Mouse (Mus musculus) lung, embryonic 14.5 days (tissue): Measurements from ENCODE around the gene Btg1. TPM values are rescaled to one million over a fixed set of nuclear protein-coding genes. Genes with fewer than 3 reads are reported as not detected.

ENCODE experiments used
- ATAC-seq: fragments of 200-750 bp; cut with Nextera tagmentation; 2 replicates; pipeline ENCODE4 v1.8.0; 2017; ENCODE audit warnings: mild to moderate bottlenecking, moderate TSS enrichment, moderate library complexity; ENCODE audit not compliant: insufficient read depth
- DNase-seq: peaks from one replicate; pipeline ENCODE4 v3.0.0-alpha.2; 2015
- H3K27ac ChIP-seq: fragments of 300-500 bp; sonication (generic); 2 replicates; pipeline ENCODE4 v1.5.1; 2014; ENCODE audit warnings: low read depth, mild to moderate bottlenecking, moderate library complexity
- H3K27me3 ChIP-seq: fragments of 300-500 bp; sonication (generic); 2 replicates; pipeline ENCODE4 v1.6.1; 2014; ENCODE audit warnings: low read length, control low read depth; ENCODE audit not compliant: insufficient read depth
- H3K36me3 ChIP-seq: fragments of 300-500 bp; sonication (generic); 2 replicates; pipeline ENCODE4 v1.6.1; 2014; ENCODE audit warnings: control low read depth; ENCODE audit not compliant: insufficient read depth
- H3K4me1 ChIP-seq: fragments of 300-500 bp; sonication (generic); 2 replicates; pipeline ENCODE4 v1.6.1; 2014; ENCODE audit warnings: antibody characterized with exemption, control low read depth; ENCODE audit not compliant: insufficient read depth
- H3K4me2 ChIP-seq: fragments of 300-500 bp; sonication (generic); 2 replicates; pipeline ENCODE4 v1.6.1; 2014; ENCODE audit warnings: mild to moderate bottlenecking
- H3K4me3 ChIP-seq: fragments of 300-500 bp; sonication (generic); 2 replicates; pipeline ENCODE4 v1.5.1; 2014; ENCODE audit warnings: low read depth, low read length
- H3K9ac ChIP-seq: fragments of 300-500 bp; sonication (generic); 2 replicates; pipeline ENCODE4 v1.6.1; 2014
- H3K9me3 ChIP-seq: fragments of 300-500 bp; sonication (generic); 2 replicates; pipeline ENCODE4 v1.6.1; 2016; ENCODE audit warnings: low read depth, low read length, control low read depth
- CTCF ChIP-seq: IDR thresholded peaks from 2 replicates; pipeline ENCODE4 v1.5.1; 2016; ENCODE audit warnings: antibody characterized with exemption, low read depth
- WGBS: fragments of 180-500 bp; shearing (Covaris S2); extraction: QIAGEN DNeasy Blood & Tissue Kit; methylation state at CpG from one replicate; pipeline ENCODE4 v1.1.7; 2014; 5-methylcytosine and 5-hydroxymethylcytosine counted together
- polyA plus RNA-seq: library from polyadenylated mRNA; unstranded; fragments of >200 nt; fragmentation: Nextera tagmentation; extraction: Ambion mirVana; gene quantifications from 2 replicates; pipeline ENCODE4 v1.2.1, GENCODE M21; 2014

Gene Btg1
- polyA plus RNA-seq, 1 experiment from 2014 or later: 67.4 TPM

- Histone ChIP-seq H3K4me3 (peak overlapping the region; percentile 97), H3K4me1 (0 out of 2 replicates have a peak, but pooled peaks cover 11% of the 10 kb centered on the region), H3K36me3 (peaks cover 47% of the 10 kb centered on the region), H3K27me3 (no peaks in the 10 kb centered on the region), H3K4me2 (peak overlapping the region; percentile 85), H3K27ac (peak overlapping the region; percentile 0; the same call in 1 of the 2 replicates), H3K9me3 (no peaks in the 10 kb centered on the region), H3K9ac (peak overlapping the region; percentile 66)
- DNase-seq (peak; percentile 53), ATAC-seq (no peak)
- WGBS: 26% methylated on average over 8 of the region's 8 CpGs
- TF ChIP-seq CTCF: no peak; the same call in 1 of the 2 replicates
These were observed 3.4 kb downstream of the Btg1 start for GRCm38 (mm10) chr10:96619951-96620889.

- H3K27ac ChIP-seq: no peak overlapping the region
- H3K9ac ChIP-seq: peak overlapping the region; percentile 47
- TF ChIP-seq CTCF: 0 out of 2 replicates have a peak, but pooled peaks have one; percentile 14
These were observed 4.1 kb downstream of the Btg1 start for GRCm38 (mm10) chr10:96620890-96621271.

GRCm38 (mm10) chr10:96621361-96621945, 4.6 kb downstream of the Btg1 start:
- DNase-seq: peak; percentile 46
- 0 out of 2 replicates have a peak, but pooled peaks cover 8% of the 10 kb centered on the region for H3K4me1 ChIP-seq
- no peaks in the 10 kb centered on the region for H3K27me3 ChIP-seq
- 53% methylated on average over 4 of the region's 4 CpGs for WGBS
- peak overlapping the region; percentile 85 for H3K4me2 ChIP-seq
- H3K4me3 ChIP-seq: peak overlapping the region; percentile 97
- H3K36me3 ChIP-seq: peaks cover 51% of the 10 kb centered on the region
- H3K9me3 ChIP-seq: no peaks in the 10 kb centered on the region
- TF ChIP-seq CTCF: no peak
- no peak for ATAC-seq
- 0 out of 2 replicates have a peak overlapping the region, but pooled peaks have one; percentile 36 for H3K27ac ChIP-seq
- H3K9ac ChIP-seq: peak overlapping the region; percentile 42

More at GRCm38 (mm10) chr10:96620890-96621271, 4.1 kb downstream of the Btg1 start:
- Histone ChIP-seq H3K4me3 (peak overlapping the region; percentile 97), H3K27me3 (no peaks in the 10 kb centered on the region), H3K36me3 (peaks cover 47% of the 10 kb centered on the region), H3K4me2 (peak overlapping the region; percentile 85), H3K4me1 (0 out of 2 replicates have a peak, but pooled peaks cover 9% of the 10 kb centered on the region), H3K9me3 (no peaks in the 10 kb centered on the region)
- 14% methylated on average over 4 of the region's 4 CpGs for WGBS
- DNase-seq (peak; percentile 84), ATAC-seq (no peak)

GRCm38 (mm10) chr10:96621980-96622645, 5.3 kb downstream of the Btg1 start:
- 55% methylated on average over 13 of the region's 13 CpGs for WGBS
- peak overlapping the region; percentile 42; the same call in 1 of the 2 replicates for H3K9ac ChIP-seq
- peak overlapping the region; percentile 10; the same call in 1 of the 2 replicates for H3K27ac ChIP-seq
- no peak for TF ChIP-seq CTCF
- H3K4me2 ChIP-seq: peak overlapping the region; percentile 85
- ATAC-seq (no peak), DNase-seq (peak; percentile 41)
- 0 out of 2 replicates have a peak, but pooled peaks cover 8% of the 10 kb centered on the region for H3K4me1 ChIP-seq
- H3K9me3 ChIP-seq: no peaks in the 10 kb centered on the region
- H3K27me3 ChIP-seq: no peaks in the 10 kb centered on the region
- H3K36me3 ChIP-seq: peaks cover 56% of the 10 kb centered on the region
- peak overlapping the region; percentile 97 for H3K4me3 ChIP-seq

GRCm38 (mm10) chr10:96622761-96623632, 6.2 kb downstream of the Btg1 start:
- TF ChIP-seq CTCF: no peak
- H3K4me2 ChIP-seq: peak overlapping the region; percentile 85
- peaks cover 59% of the 10 kb centered on the region for H3K36me3 ChIP-seq
- 77% methylated on average over 6 of the region's 6 CpGs for WGBS
- peak overlapping the region; percentile 97; the same call in 1 of the 2 replicates for H3K4me3 ChIP-seq
- H3K9me3 ChIP-seq: no peaks in the 10 kb centered on the region
- 0 out of 2 replicates have a peak, but pooled peaks cover 8% of the 10 kb centered on the region for H3K4me1 ChIP-seq
- no peak overlapping the region for H3K27ac ChIP-seq
- DNase-seq (no peak), ATAC-seq (no peak)
- no peak overlapping the region for H3K9ac ChIP-seq
- no peaks in the 10 kb centered on the region for H3K27me3 ChIP-seq
